Mouse (Mus musculus) lung, postnatal 10 days (tissue): ENCODE measurements at regions not wholly inside any gene's neighbourhood (a gene's known extent, or its start where the extent isn't known, plus 50 kb on each side); places are given as distances from the start of the nearest gene placed in this dataset.
A peak's percentile ranks its signal among the peaks of the same experiment; 100 is the strongest.

Experiments used
- DNase-seq: peaks from one replicate; pipeline ENCODE4 v3.0.0; 2021

GRCm38 (mm10) chr17:45237246-45237645 is 196.3 kb downstream of the Cdc5l start:
- no peak for DNase-seq

- DNase-seq: no peak
Measured at GRCm38 (mm10) chr17:45235401-45235800, 198.1 kb downstream of the Cdc5l start.

- no peak for DNase-seq
Measured at GRCm38 (mm10) chr17:45232874-45233273, 200.7 kb downstream of the Cdc5l start.

- DNase-seq: no peak
Measured at GRCm38 (mm10) chr17:45227190-45227589, 206.3 kb downstream of the Cdc5l start.

- no peak for DNase-seq
Measured at GRCm38 (mm10) chr17:45226486-45226885, 207.1 kb downstream of the Cdc5l start.

- no peak for DNase-seq
Measured at GRCm38 (mm10) chr17:45221625-45222024, 211.9 kb downstream of the Cdc5l start.

- no peak for DNase-seq
Measured at GRCm38 (mm10) chr17:45217126-45217525, 216.4 kb downstream of the Cdc5l start.

GRCm38 (mm10) chr17:45215067-45216049 is 218.2 kb downstream of the Cdc5l start:
- DNase-seq: no peak

GRCm38 (mm10) chr17:45210984-45211383 is 222.6 kb downstream of the Cdc5l start:
- no peak for DNase-seq

- DNase-seq: no peak
Measured at GRCm38 (mm10) chr17:45209387-45209663, 224.2 kb downstream of the Cdc5l start.

GRCm38 (mm10) chr17:45208596-45209386 is 224.7 kb downstream of the Cdc5l start:
- no peak for DNase-seq

- no peak for DNase-seq
Measured at GRCm38 (mm10) chr17:45195779-45196178, 237.8 kb downstream of the Cdc5l start.

GRCm38 (mm10) chr17:45194786-45195281 is 238.7 kb downstream of the Cdc5l start:
- DNase-seq: peak; percentile 14

- DNase-seq: no peak
Measured at GRCm38 (mm10) chr17:45193456-45194025, 240.0 kb downstream of the Cdc5l start.

GRCm38 (mm10) chr17:45187402-45187801 is 246.1 kb downstream of the Cdc5l start:
- no peak for DNase-seq

GRCm38 (mm10) chr17:45176340-45176739 is 257.2 kb downstream of the Cdc5l start:
- DNase-seq: no peak

GRCm38 (mm10) chr17:45169257-45169994 is 264.1 kb downstream of the Cdc5l start:
- DNase-seq: peak; percentile 18
